Mouse (Mus musculus) heart, adult 9 months (tissue): ENCODE results near the gene Cldn7.
A peak's percentile ranks its signal among the peaks of the same experiment; 100 is the strongest.
"Not testable (repeated sequence)": the region's sequence is repeated elsewhere in the genome, so short reads cannot be mapped to it uniquely, and the experiment has no call there.

Experiments used
- DNase-seq, 2 experiments: peaks; one replicate each; pipeline ENCODE4 v3.0.0; 2022; ENCODE audit warnings: low spot score in 2 of 2

The Cldn7 gene

GRCm38 (mm10) chr11:70014051-70014450, 49.5 kb downstream of the Cldn7 start:
- DNase-seq: no peak

- DNase-seq: peak; percentile 86 to 91
Observed at GRCm38 (mm10) chr11:70014880-70015558, 50.4 kb downstream of the Cldn7 start, which contains the start of gene Acadvl. Acadvl (minus strand) TSS chr11:70015411.

GRCm38 (mm10) chr11:70015677-70016076, 51.1 kb downstream of the Cldn7 start:
- DNase-seq: no peak

- not testable (repeated sequence) for DNase-seq
Observed at GRCm38 (mm10) chr11:70016177-70016576, 51.6 kb downstream of the Cldn7 start.

GRCm38 (mm10) chr11:70016669-70017068, 52.1 kb downstream of the Cldn7 start, which contains the start of gene Dlg4:
Dlg4 (plus strand) TSS chr11:70016942.
- DNase-seq: no peak

GRCm38 (mm10) chr11:70017199-70017767, 52.7 kb downstream of the Cldn7 start:
- DNase-seq: no peak
